Mouse (Mus musculus) testis, postnatal 10 days (tissue): Measurements from ENCODE around the gene Gm8300.
A peak's percentile ranks its signal among the peaks of the same experiment; 100 is the strongest.
"Not testable (repeated sequence)": the region's sequence is repeated elsewhere in the genome, so short reads cannot be mapped to it uniquely, and the experiment has no call there.

Experiments
- DNase-seq: peaks from one replicate; pipeline ENCODE4 v3.0.0; 2021; ENCODE audit warnings: low spot score

Gene Gm8300

GRCm38 (mm10) chr12:87514016-87514415, at the start of gene Gm8300:
Gene Gm8300, plus strand, starts transcription at chr12:87514316.
- not testable (repeated sequence) for DNase-seq

- no peak for DNase-seq
Measured at GRCm38 (mm10) chr12:87464678-87465297, 49.3 kb upstream of the Gm8300 start.

- DNase-seq = no peak
Measured at GRCm38 (mm10) chr12:87470263-87471136, 43.6 kb upstream of the Gm8300 start.

- DNase-seq = no peak
Measured at GRCm38 (mm10) chr12:87471421-87471963, 42.6 kb upstream of the Gm8300 start.

GRCm38 (mm10) chr12:87471964-87472786, 41.9 kb upstream of the Gm8300 start, which contains the start of gene Snw1:
Gene Snw1, minus strand, starts transcription at chr12:87472274.
- DNase-seq = peak; percentile 94

- DNase-seq = no peak
Measured at GRCm38 (mm10) chr12:87474756-87475155, 39.4 kb upstream of the Gm8300 start.

- not testable (repeated sequence) for DNase-seq
Measured at GRCm38 (mm10) chr12:87482482-87482881, 31.6 kb upstream of the Gm8300 start.

- not testable (repeated sequence) for DNase-seq
Measured at GRCm38 (mm10) chr12:87488683-87489082, 25.4 kb upstream of the Gm8300 start.

GRCm38 (mm10) chr12:87494421-87494820, 19.7 kb upstream of the Gm8300 start, which contains the start of gene Gm5788:
Gene Gm5788, plus strand, starts transcription at chr12:87494721.
- DNase-seq = not testable (repeated sequence)

GRCm38 (mm10) chr12:87519616-87520015, 5.5 kb downstream of the Gm8300 start:
- DNase-seq = peak; percentile 39

- no peak for DNase-seq
Measured at GRCm38 (mm10) chr12:87543927-87544326, 29.8 kb downstream of the Gm8300 start.

GRCm38 (mm10) chr12:87550628-87551027, 36.5 kb downstream of the Gm8300 start:
- not testable (repeated sequence) for DNase-seq
